Mouse (Mus musculus) heart, embryonic 10.5 days (tissue): ENCODE measurements around the gene Phactr1. TPM values are rescaled to one million over a fixed set of nuclear protein-coding genes. Genes with fewer than 3 reads are reported as not detected.

Experiments
- DNase-seq: peaks from one replicate; pipeline ENCODE4 v3.0.0-alpha.2; 2017; ENCODE audit warnings: low spot score
- H3K27ac ChIP-seq: fragments of 300-500 bp; sonication (generic); 2 replicates; pipeline ENCODE4 v1.5.1; 2016; ENCODE audit warnings: mild to moderate bottlenecking
- H3K27me3 ChIP-seq: fragments of 300-500 bp; sonication (generic); 2 replicates; pipeline ENCODE4 v1.6.1; 2016; ENCODE audit warnings: mild to moderate bottlenecking; ENCODE audit not compliant: poor library complexity, insufficient read depth, severe bottlenecking
- H3K36me3 ChIP-seq: fragments of 300-500 bp; sonication (generic); 2 replicates; pipeline ENCODE4 v1.6.1; 2016; ENCODE audit warnings: mild to moderate bottlenecking, moderate library complexity
- H3K4me1 ChIP-seq: fragments of 300-500 bp; sonication (generic); 2 replicates; pipeline ENCODE4 v1.6.1; 2016; ENCODE audit warnings: mild to moderate bottlenecking
- H3K4me3 ChIP-seq: fragments of 300-500 bp; sonication (generic); 2 replicates; pipeline ENCODE4 v1.5.1; 2016; ENCODE audit warnings: mild to moderate bottlenecking, moderate library complexity
- H3K9me3 ChIP-seq: fragments of 300-500 bp; sonication (generic); 2 replicates; pipeline ENCODE4 v1.6.1; 2016; ENCODE audit warnings: mild to moderate bottlenecking, moderate library complexity
- WGBS: fragments of 180-500 bp; shearing (Covaris S2); methylation state at CpG from one replicate; pipeline ENCODE4 v1.1.7; 2016; 5-methylcytosine and 5-hydroxymethylcytosine counted together
- polyA plus RNA-seq: library from polyadenylated mRNA; unstranded; fragments of >200 nt; fragmentation: Nextera tagmentation; extraction: Ambion mirVana; gene quantifications from 2 replicates; pipeline ENCODE4 v1.2.1, GENCODE M21; 2016

The Phactr1 gene
- polyA plus RNA-seq, 1 experiment from 2014 or later, result 4.1 TPM

DNA sequence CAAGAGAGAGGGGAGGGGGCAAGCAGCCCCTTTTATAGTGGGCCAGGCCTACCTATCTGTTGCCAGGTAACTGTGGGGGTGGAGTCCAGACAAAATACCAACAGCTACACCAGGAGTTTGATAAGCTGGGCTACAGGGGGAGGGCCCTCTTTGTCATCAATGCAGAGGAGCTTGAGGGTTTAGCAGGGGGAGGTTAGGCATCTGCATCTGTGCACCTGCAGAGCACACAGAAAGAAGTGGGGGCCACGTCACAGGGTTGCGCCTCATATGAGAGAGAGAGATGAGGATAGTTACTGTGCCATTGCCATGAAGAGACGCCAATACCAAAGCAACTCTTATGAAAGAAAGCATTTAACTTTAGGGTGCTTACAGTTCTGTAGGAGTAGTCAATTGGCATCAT, 496.3 kb downstream of the Phactr1 start:
- 93% methylated on average over 3 of the region's 3 CpGs for WGBS
- no peak overlapping the region for H3K27ac ChIP-seq
- no peaks in the 10 kb centered on the region for H3K36me3 ChIP-seq
- DNase-seq, result no peak
- no peaks in the 10 kb centered on the region for H3K9me3 ChIP-seq
- 0 out of 2 replicates have a peak, but pooled peaks cover 4% of the 10 kb centered on the region for H3K27me3 ChIP-seq
- H3K4me3 ChIP-seq, result no peak overlapping the region
- peaks cover 25% of the 10 kb centered on the region for H3K4me1 ChIP-seq

DNA sequence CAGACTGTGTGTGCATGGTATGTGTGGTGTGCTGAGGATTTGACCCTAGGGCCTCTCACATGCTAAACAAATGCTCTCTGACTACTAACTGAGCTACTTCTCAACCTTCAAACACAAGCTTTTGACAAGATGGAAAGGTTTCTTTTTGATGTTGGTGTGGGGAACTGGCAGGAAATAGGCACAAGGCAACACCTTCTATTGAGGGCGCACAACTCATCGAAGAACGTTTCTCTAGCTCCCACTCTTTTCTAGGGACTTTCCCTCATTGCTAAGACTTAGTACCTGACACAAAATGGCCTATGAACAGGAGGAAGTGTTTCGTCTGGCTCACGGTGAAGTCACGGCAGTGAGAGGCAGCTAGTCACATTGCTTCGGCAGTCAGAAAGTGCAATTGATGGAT, 496.9 kb downstream of the Phactr1 start:
- Histone ChIP-seq H3K4me1 (peaks cover 24% of the 10 kb centered on the region), H3K4me3 (no peak overlapping the region), H3K27ac (no peak overlapping the region), H3K9me3 (no peaks in the 10 kb centered on the region), H3K27me3 (0 out of 2 replicates have a peak, but pooled peaks cover 5% of the 10 kb centered on the region), H3K36me3 (no peaks in the 10 kb centered on the region)
- DNase-seq, result no peak
- 90% methylated on average over 7 of the region's 7 CpGs for WGBS

DNA sequence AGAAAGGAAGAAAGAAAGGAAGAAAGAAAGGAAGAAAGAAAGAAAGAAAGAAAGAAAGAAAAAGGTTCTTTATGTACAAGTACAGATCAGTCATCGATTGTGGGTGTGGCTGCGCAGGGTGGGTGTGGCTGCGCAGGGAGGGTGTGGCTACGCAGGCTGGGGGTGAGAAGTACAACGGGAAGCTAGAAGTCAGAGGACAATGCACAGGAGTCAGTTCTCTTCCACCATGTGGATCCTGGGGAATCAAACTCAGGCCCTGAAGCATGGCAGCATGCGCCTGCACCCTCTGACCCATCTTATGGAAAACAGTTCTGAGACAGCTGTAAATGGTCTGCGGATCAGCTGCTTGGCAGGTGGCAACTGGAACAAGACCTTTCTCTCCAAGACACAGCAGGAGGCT, 500.7 kb downstream of the Phactr1 start:
- WGBS, result 53% methylated on average over 7 of the region's 7 CpGs
- Histone ChIP-seq H3K27ac (no peak overlapping the region), H3K27me3 (0 out of 2 replicates have a peak, but pooled peaks cover 5% of the 10 kb centered on the region), H3K4me1 (peaks cover 41% of the 10 kb centered on the region), H3K4me3 (no peak overlapping the region), H3K36me3 (no peaks in the 10 kb centered on the region), H3K9me3 (no peaks in the 10 kb centered on the region)
- no peak for DNase-seq

DNA sequence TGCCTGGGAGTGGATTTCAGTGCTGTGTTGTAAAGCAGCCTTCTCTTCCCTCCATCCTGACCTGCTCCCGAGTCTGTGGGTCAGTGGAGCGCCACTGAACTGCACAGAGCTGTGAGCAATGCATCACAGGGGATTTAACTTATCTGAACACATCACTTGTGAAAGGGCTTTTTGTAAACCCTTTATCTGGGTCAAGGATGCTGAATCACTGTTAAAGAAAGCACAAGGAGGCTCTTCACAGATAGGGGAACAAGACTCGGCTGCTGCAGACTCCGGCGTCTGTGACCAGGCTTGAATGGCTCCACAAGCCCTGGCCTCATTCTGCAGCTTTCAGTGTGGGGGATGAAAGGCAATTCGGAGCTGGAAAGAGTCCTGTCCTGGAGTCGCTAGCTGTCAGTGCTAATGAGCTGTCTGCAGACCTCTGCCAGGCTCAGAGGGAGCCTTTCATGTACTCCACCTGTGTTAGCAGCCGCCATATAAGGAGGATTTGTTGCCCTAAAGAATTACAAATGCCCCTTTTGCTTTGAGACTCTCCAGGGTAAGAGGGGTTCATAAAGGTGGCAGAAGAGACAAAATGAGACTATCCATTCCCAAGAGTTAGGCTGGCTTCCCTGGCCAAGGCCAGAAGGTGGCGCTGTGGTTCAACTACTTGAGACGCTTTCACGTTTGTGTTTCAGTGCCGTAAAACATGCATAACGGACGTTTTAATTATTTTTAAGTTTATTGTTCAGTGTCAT, 502.2 kb downstream of the Phactr1 start:
- 0 out of 2 replicates have a peak, but pooled peaks cover 2% of the 10 kb centered on the region for H3K36me3 ChIP-seq
- peak; percentile 90 for DNase-seq
- H3K27me3 ChIP-seq, result 0 out of 2 replicates have a peak, but pooled peaks cover 5% of the 10 kb centered on the region
- WGBS, result 8% methylated on average over 14 of the region's 14 CpGs
- H3K27ac ChIP-seq, result peak overlapping the region; percentile 47
- peaks cover 41% of the 10 kb centered on the region for H3K4me1 ChIP-seq
- peak overlapping the region; percentile 42 for H3K4me3 ChIP-seq
- no peaks in the 10 kb centered on the region for H3K9me3 ChIP-seq

- H3K4me3 ChIP-seq, result peak overlapping the region; percentile 42
- no peak for DNase-seq
- H3K27ac ChIP-seq, result peak overlapping the region; percentile 47; the same call in 1 of the 2 replicates
Observed at GRCm38 (mm10) chr13:43183248-43184055, 503.0 kb downstream of the Phactr1 start.

DNA sequence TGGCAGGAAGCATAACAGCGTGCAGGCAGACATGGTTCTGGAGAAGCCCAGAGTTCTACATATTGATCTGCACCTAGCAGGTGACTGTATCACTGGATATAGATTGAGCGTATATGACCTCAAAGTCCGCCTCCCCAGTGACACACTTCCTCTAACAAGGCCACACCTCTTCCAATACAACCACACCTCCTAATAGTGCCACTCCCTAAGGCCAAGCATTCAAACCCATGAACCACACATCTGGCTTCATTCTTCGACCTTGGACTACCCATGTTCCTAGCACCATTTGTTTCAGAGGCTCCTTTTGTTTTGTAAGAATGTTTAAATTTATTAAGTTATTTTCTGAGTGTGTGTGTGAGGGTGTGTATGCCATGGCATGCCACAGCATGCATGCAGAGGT, 507.3 kb downstream of the Phactr1 start:
- 95% methylated on average over 4 of the region's 4 CpGs for WGBS
- DNase-seq, result no peak
- H3K27me3 ChIP-seq, result no peaks in the 10 kb centered on the region

More at GRCm38 (mm10) chr13:43183248-43184055, 503.0 kb downstream of the Phactr1 start:
- 0 out of 2 replicates have a peak, but pooled peaks cover 5% of the 10 kb centered on the region for H3K27me3 ChIP-seq
- WGBS, result 63% methylated on average over 8 of the region's 8 CpGs
- peaks cover 41% of the 10 kb centered on the region for H3K4me1 ChIP-seq
- 0 out of 2 replicates have a peak, but pooled peaks cover 2% of the 10 kb centered on the region for H3K36me3 ChIP-seq
- H3K9me3 ChIP-seq, result no peaks in the 10 kb centered on the region

More for the DNA sequence above, 507.3 kb downstream of the Phactr1 start:
- H3K9me3 ChIP-seq, result no peaks in the 10 kb centered on the region
- no peak overlapping the region for H3K27ac ChIP-seq
- peaks cover 43% of the 10 kb centered on the region for H3K4me1 ChIP-seq
- no peak overlapping the region for H3K4me3 ChIP-seq
- H3K36me3 ChIP-seq, result 0 out of 2 replicates have a peak, but pooled peaks cover 2% of the 10 kb centered on the region
